Mouse (Mus musculus): ENCODE results near the gene Uchl4. TPM values are rescaled to one million over a fixed set of nuclear protein-coding genes. Genes with fewer than 3 reads are reported as not detected.
A peak's percentile ranks its signal among the peaks of the same experiment; 100 is the strongest.

Uchl4 gene
- polyA plus RNA-seq, 1 experiment from 2014 or later: 3.1 TPM

GRCm38 (mm10) chr9:64216641-64217040 is 18.4 kb upstream of the Uchl4 start:
- no peak for ATAC-seq (ENCODE audit: low FRiP score)
- WGBS: 100% methylated on average over 2 of the region's 2 CpGs
- Histone ChIP-seq H3K4me2 (no peak overlapping the region), H3K4me1 (replicated peaks) (no peaks in the 10 kb centered on the region), H3K9me3 (no peaks in the 10 kb centered on the region), H3K4me3 (no peak overlapping the region), H3K36me3 (0 out of 2 replicates have a peak, but pooled peaks cover 4% of the 10 kb centered on the region), H3K9ac (no peak overlapping the region), H3K27ac (no peak overlapping the region), H3K27me3 (no peaks in the 10 kb centered on the region)

GRCm38 (mm10) chr9:64217887-64218286 is 17.1 kb upstream of the Uchl4 start:
- H3K27me3 ChIP-seq: no peaks in the 10 kb centered on the region
- H3K36me3 ChIP-seq: no peaks in the 10 kb centered on the region
- H3K9ac ChIP-seq: no peak overlapping the region
- H3K4me3 ChIP-seq: no peak overlapping the region
- H3K27ac ChIP-seq: no peak overlapping the region
- no peak overlapping the region for H3K4me2 ChIP-seq
- H3K9me3 ChIP-seq: no peaks in the 10 kb centered on the region
- no peaks in the 10 kb centered on the region for H3K4me1 ChIP-seq (replicated peaks)
- ATAC-seq (ENCODE audit: low FRiP score): no peak

- Histone ChIP-seq H3K36me3 (no peaks in the 10 kb centered on the region), H3K9me3 (no peaks in the 10 kb centered on the region), H3K4me1 (replicated peaks) (no peaks in the 10 kb centered on the region), H3K4me2 (no peak overlapping the region), H3K27ac (no peak overlapping the region), H3K9ac (no peak overlapping the region), H3K4me3 (no peak overlapping the region), H3K27me3 (no peaks in the 10 kb centered on the region)
- ATAC-seq (ENCODE audit: low FRiP score): no peak
- 73% methylated on average over 1 of the region's 1 CpGs for WGBS
These were observed 15.7 kb upstream of the Uchl4 start for GRCm38 (mm10) chr9:64219305-64219704.

- H3K36me3 ChIP-seq: no peaks in the 10 kb centered on the region; the same call in 1 of the 2 replicates
- no peaks in the 10 kb centered on the region for H3K4me1 ChIP-seq (replicated peaks)
- no peak for ATAC-seq (ENCODE audit: low FRiP score)
- H3K9ac ChIP-seq: no peak overlapping the region
- H3K4me3 ChIP-seq: no peak overlapping the region
- no peaks in the 10 kb centered on the region for H3K9me3 ChIP-seq
- no peak overlapping the region for H3K27ac ChIP-seq
- no peaks in the 10 kb centered on the region for H3K27me3 ChIP-seq
- whole genome bisulfite sequencing: 91% methylated on average over 10 of the region's 10 CpGs
- H3K4me2 ChIP-seq: no peak overlapping the region
These were observed 15.1 kb upstream of the Uchl4 start for GRCm38 (mm10) chr9:64219772-64220420.

GRCm38 (mm10) chr9:64220603-64221002 is 14.4 kb upstream of the Uchl4 start:
- no peaks in the 10 kb centered on the region for H3K4me1 ChIP-seq (replicated peaks)
- no peak overlapping the region for H3K4me2 ChIP-seq
- H3K4me3 ChIP-seq: no peak overlapping the region
- WGBS: 33% methylated on average over 1 of the region's 1 CpGs
- ATAC-seq (ENCODE audit: low FRiP score): no peak
- H3K9me3 ChIP-seq: no peaks in the 10 kb centered on the region
- no peak overlapping the region for H3K9ac ChIP-seq
- no peak overlapping the region for H3K27ac ChIP-seq
- H3K36me3 ChIP-seq: no peaks in the 10 kb centered on the region; the same call in 1 of the 2 replicates
- H3K27me3 ChIP-seq: no peaks in the 10 kb centered on the region

GRCm38 (mm10) chr9:64221480-64221879 is 13.5 kb upstream of the Uchl4 start:
- WGBS: 93% methylated on average over 4 of the region's 4 CpGs
- H3K27me3 ChIP-seq: no peaks in the 10 kb centered on the region
- H3K4me1 ChIP-seq (replicated peaks): no peaks in the 10 kb centered on the region
- no peaks in the 10 kb centered on the region; the same call in 1 of the 2 replicates for H3K36me3 ChIP-seq
- no peak overlapping the region for H3K4me3 ChIP-seq
- H3K9me3 ChIP-seq: no peaks in the 10 kb centered on the region
- no peak overlapping the region for H3K4me2 ChIP-seq
- no peak for ATAC-seq (ENCODE audit: low FRiP score)
- no peak overlapping the region for H3K27ac ChIP-seq
- no peak overlapping the region for H3K9ac ChIP-seq

- H3K36me3 ChIP-seq: no peaks in the 10 kb centered on the region; the same call in 1 of the 2 replicates
- WGBS: 69% methylated on average over 2 of the region's 2 CpGs
- H3K27me3 ChIP-seq: no peaks in the 10 kb centered on the region
These were observed 12.9 kb upstream of the Uchl4 start for GRCm38 (mm10) chr9:64222098-64222497.

GRCm38 (mm10) chr9:64225805-64226204 is 9.2 kb upstream of the Uchl4 start:
- H3K4me1 ChIP-seq (replicated peaks): peaks cover 16% of the 10 kb centered on the region
- H3K36me3 ChIP-seq: no peaks in the 10 kb centered on the region; the same call in 1 of the 2 replicates
- H3K9ac ChIP-seq: no peak overlapping the region
- H3K27me3 ChIP-seq: no peaks in the 10 kb centered on the region
- H3K4me3 ChIP-seq: no peak overlapping the region
- H3K4me2 ChIP-seq: no peak overlapping the region
- H3K9me3 ChIP-seq: no peaks in the 10 kb centered on the region
- ATAC-seq (ENCODE audit: low FRiP score): no peak
- no peak overlapping the region for H3K27ac ChIP-seq

More at GRCm38 (mm10) chr9:64222098-64222497, 12.9 kb upstream of the Uchl4 start:
- no peak overlapping the region for H3K4me2 ChIP-seq
- H3K4me1 ChIP-seq (replicated peaks): no peaks in the 10 kb centered on the region
- no peak overlapping the region for H3K4me3 ChIP-seq
- ATAC-seq (ENCODE audit: low FRiP score): no peak
- H3K9me3 ChIP-seq: no peaks in the 10 kb centered on the region
- H3K9ac ChIP-seq: no peak overlapping the region
- no peak overlapping the region for H3K27ac ChIP-seq

- WGBS: 84% methylated on average over 12 of the region's 12 CpGs
- H3K36me3 ChIP-seq: no peaks in the 10 kb centered on the region; the same call in 1 of the 2 replicates
- peaks cover 34% of the 10 kb centered on the region for H3K4me1 ChIP-seq (replicated peaks)
- no peaks in the 10 kb centered on the region for H3K27me3 ChIP-seq
- H3K27ac ChIP-seq: no peak overlapping the region
- ATAC-seq (ENCODE audit: low FRiP score): no peak
- H3K9me3 ChIP-seq: no peaks in the 10 kb centered on the region
- H3K4me2 ChIP-seq: no peak overlapping the region
- no peak overlapping the region for H3K9ac ChIP-seq
- no peak overlapping the region for H3K4me3 ChIP-seq
These were observed 7.3 kb upstream of the Uchl4 start for GRCm38 (mm10) chr9:64227736-64228135.

- H3K4me1 ChIP-seq (replicated peaks): peaks cover 43% of the 10 kb centered on the region
These were observed 6.0 kb upstream of the Uchl4 start for GRCm38 (mm10) chr9:64228972-64229371.

GRCm38 (mm10) chr9:64231171-64231570 is 3.8 kb upstream of the Uchl4 start:
- no peak for ATAC-seq (ENCODE audit: low FRiP score)
- H3K27ac ChIP-seq: no peak overlapping the region
- H3K4me1 ChIP-seq (replicated peaks): peaks cover 50% of the 10 kb centered on the region
- H3K4me2 ChIP-seq: no peak overlapping the region
- H3K4me3 ChIP-seq: no peak overlapping the region
- no peaks in the 10 kb centered on the region for H3K9me3 ChIP-seq
- no peak overlapping the region for H3K9ac ChIP-seq
- 79% methylated on average over 5 of the region's 5 CpGs for WGBS
- no peaks in the 10 kb centered on the region for H3K27me3 ChIP-seq
- H3K36me3 ChIP-seq: no peaks in the 10 kb centered on the region

More at GRCm38 (mm10) chr9:64228972-64229371, 6.0 kb upstream of the Uchl4 start:
- no peaks in the 10 kb centered on the region for H3K9me3 ChIP-seq
- peak overlapping the region; percentile 35; the same call in 1 of the 2 replicates for H3K9ac ChIP-seq
- no peaks in the 10 kb centered on the region; the same call in 1 of the 2 replicates for H3K36me3 ChIP-seq
- H3K27me3 ChIP-seq: no peaks in the 10 kb centered on the region
- ATAC-seq (ENCODE audit: low FRiP score): no peak
- H3K4me3 ChIP-seq: no peak overlapping the region
- no peak overlapping the region for H3K4me2 ChIP-seq
- H3K27ac ChIP-seq: no peak overlapping the region

GRCm38 (mm10) chr9:64231674-64232073 is 3.3 kb upstream of the Uchl4 start:
- Histone ChIP-seq H3K27ac (peak overlapping the region; percentile 25; the same call in 1 of the 2 replicates), H3K36me3 (no peaks in the 10 kb centered on the region), H3K4me1 (replicated peaks) (peaks cover 50% of the 10 kb centered on the region), H3K4me2 (no peak overlapping the region), H3K9ac (no peak overlapping the region), H3K27me3 (no peaks in the 10 kb centered on the region), H3K4me3 (no peak overlapping the region), H3K9me3 (no peaks in the 10 kb centered on the region)
- WGBS: 81% methylated on average over 3 of the region's 3 CpGs
- ATAC-seq (ENCODE audit: low FRiP score): no peak

GRCm38 (mm10) chr9:64232257-64232957 is 2.6 kb upstream of the Uchl4 start:
- H3K4me3 ChIP-seq: no peak overlapping the region
- H3K9ac ChIP-seq: no peak overlapping the region
- peak overlapping the region; percentile 52 for H3K27ac ChIP-seq
- no peaks in the 10 kb centered on the region for H3K27me3 ChIP-seq
- H3K4me2 ChIP-seq: no peak overlapping the region
- H3K4me1 ChIP-seq (replicated peaks): peaks cover 50% of the 10 kb centered on the region
- no peaks in the 10 kb centered on the region for H3K9me3 ChIP-seq
- H3K36me3 ChIP-seq: no peaks in the 10 kb centered on the region
- 57% methylated on average over 9 of the region's 9 CpGs for WGBS
- ATAC-seq (ENCODE audit: low FRiP score): no peak

All from hindbrain, embryonic 13.5 days (tissue).